Mouse (Mus musculus) midbrain, postnatal 0 days (tissue): ENCODE data around the gene Cdca3. TPM values are rescaled to one million over a fixed set of nuclear protein-coding genes. Genes with fewer than 3 reads are reported as not detected.

Source experiments
- ATAC-seq: fragments of 200-750 bp; cut with Nextera tagmentation; 2 replicates; pipeline ENCODE4 v1.8.0; 2017; ENCODE audit warnings: moderate number of reproducible peaks, mild to moderate bottlenecking, moderate TSS enrichment, moderate library complexity; ENCODE audit not compliant: low FRiP score
- DNase-seq: peaks from one replicate; pipeline ENCODE4 v3.0.0-alpha.2; 2015; ENCODE audit warnings: low spot score
- H3K27ac ChIP-seq: fragments of 300-500 bp; sonication (generic); 2 replicates; pipeline ENCODE4 v1.5.1; 2014; ENCODE audit warnings: low read depth, mild to moderate bottlenecking, low read length, mixed read lengths
- H3K27me3 ChIP-seq: fragments of 300-500 bp; sonication (generic); 2 replicates; pipeline ENCODE4 v1.6.1; 2014; ENCODE audit warnings: low read length, control low read depth, mixed read lengths; ENCODE audit not compliant: insufficient read depth
- H3K36me3 ChIP-seq: fragments of 300-500 bp; sonication (generic); 2 replicates; pipeline ENCODE4 v1.6.1; 2014; ENCODE audit warnings: low read length, control low read depth, mixed read lengths; ENCODE audit not compliant: insufficient read depth
- H3K4me1 ChIP-seq: fragments of 300-500 bp; sonication (generic); 2 replicates; pipeline ENCODE4 v1.6.1; 2014; ENCODE audit warnings: mild to moderate bottlenecking, control low read depth, antibody characterized with exemption, low read length, mixed read lengths; ENCODE audit not compliant: insufficient read depth
- H3K4me2 ChIP-seq: fragments of 300-500 bp; sonication (generic); 2 replicates; pipeline ENCODE4 v1.6.1; 2014; ENCODE audit warnings: low read depth, mild to moderate bottlenecking, low read length, mixed read lengths; ENCODE audit not compliant: poor library complexity, severe bottlenecking
- H3K4me3 ChIP-seq: fragments of 300-500 bp; sonication (generic); 2 replicates; pipeline ENCODE4 v1.5.1; 2014; ENCODE audit warnings: low read depth, mild to moderate bottlenecking, low read length, moderate library complexity
- H3K9ac ChIP-seq: fragments of 300-500 bp; sonication (generic); replicated peaks from 2 replicates; pipeline ENCODE4 v1.6.1; 2014; ENCODE audit warnings: mild to moderate bottlenecking, low read length, moderate library complexity, mixed read lengths; ENCODE audit not compliant: poor library complexity, severe bottlenecking
- H3K9me3 ChIP-seq: fragments of 300-500 bp; sonication (generic); 2 replicates; pipeline ENCODE4 v1.6.1; 2016; ENCODE audit warnings: low read length, control low read depth
- CTCF ChIP-seq: IDR thresholded peaks from 2 replicates; pipeline ENCODE4 v1.5.1; 2016; ENCODE audit warnings: antibody characterized with exemption, mild to moderate bottlenecking
- WGBS: fragments of 180-500 bp; shearing (Covaris S2); extraction: QIAGEN DNeasy Blood & Tissue Kit; methylation state at CpG from one replicate; pipeline ENCODE4 v1.1.7; 2014; 5-methylcytosine and 5-hydroxymethylcytosine counted together
- polyA plus RNA-seq: library from polyadenylated mRNA; unstranded; fragments of >200 nt; fragmentation: Nextera tagmentation; extraction: Ambion mirVana; gene quantifications from 2 replicates; pipeline ENCODE4 v1.2.1, GENCODE M21; 2015
- total RNA-seq: library from RNA; depleted of rRNA; stranded (reverse); fragments of >200 nt; gene quantifications from 2 replicates; pipeline ENCODE4 v1.2.3, GENCODE M21; 2014

Cdca3 gene
- total and polyA plus RNA-seq, 2 experiments from 2014 or later = 16.0 to 16.7 TPM

DNA sequence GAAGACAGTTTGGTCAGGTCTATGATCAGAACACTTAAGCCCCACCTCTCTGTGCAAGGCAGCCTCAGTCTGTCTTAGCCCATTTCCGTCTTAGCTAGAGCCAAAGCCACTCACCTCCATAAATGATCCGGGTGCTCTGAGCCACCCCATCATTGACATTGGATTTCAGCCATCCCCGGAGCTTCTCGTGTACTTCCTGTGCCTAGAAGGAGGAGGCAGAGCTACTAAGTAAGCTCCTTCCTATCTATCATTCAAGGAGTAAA lies 18.0 kb upstream of the Cdca3 start:
- peaks cover 19% of the 10 kb centered on the region; the same call in 1 of the 2 replicates for H3K36me3 ChIP-seq
- no peak overlapping the region for H3K27ac ChIP-seq
- H3K4me3 ChIP-seq = no peak overlapping the region
- no peaks in the 10 kb centered on the region for H3K27me3 ChIP-seq
- H3K9me3 ChIP-seq = no peaks in the 10 kb centered on the region
- no peak for TF ChIP-seq CTCF
- ATAC-seq = no peak
- WGBS = 88% methylated on average over 4 of the region's 4 CpGs
- H3K9ac ChIP-seq = no peak overlapping the region
- no peak for DNase-seq
- no peak overlapping the region for H3K4me2 ChIP-seq
- peaks cover 14% of the 10 kb centered on the region for H3K4me1 ChIP-seq

DNA sequence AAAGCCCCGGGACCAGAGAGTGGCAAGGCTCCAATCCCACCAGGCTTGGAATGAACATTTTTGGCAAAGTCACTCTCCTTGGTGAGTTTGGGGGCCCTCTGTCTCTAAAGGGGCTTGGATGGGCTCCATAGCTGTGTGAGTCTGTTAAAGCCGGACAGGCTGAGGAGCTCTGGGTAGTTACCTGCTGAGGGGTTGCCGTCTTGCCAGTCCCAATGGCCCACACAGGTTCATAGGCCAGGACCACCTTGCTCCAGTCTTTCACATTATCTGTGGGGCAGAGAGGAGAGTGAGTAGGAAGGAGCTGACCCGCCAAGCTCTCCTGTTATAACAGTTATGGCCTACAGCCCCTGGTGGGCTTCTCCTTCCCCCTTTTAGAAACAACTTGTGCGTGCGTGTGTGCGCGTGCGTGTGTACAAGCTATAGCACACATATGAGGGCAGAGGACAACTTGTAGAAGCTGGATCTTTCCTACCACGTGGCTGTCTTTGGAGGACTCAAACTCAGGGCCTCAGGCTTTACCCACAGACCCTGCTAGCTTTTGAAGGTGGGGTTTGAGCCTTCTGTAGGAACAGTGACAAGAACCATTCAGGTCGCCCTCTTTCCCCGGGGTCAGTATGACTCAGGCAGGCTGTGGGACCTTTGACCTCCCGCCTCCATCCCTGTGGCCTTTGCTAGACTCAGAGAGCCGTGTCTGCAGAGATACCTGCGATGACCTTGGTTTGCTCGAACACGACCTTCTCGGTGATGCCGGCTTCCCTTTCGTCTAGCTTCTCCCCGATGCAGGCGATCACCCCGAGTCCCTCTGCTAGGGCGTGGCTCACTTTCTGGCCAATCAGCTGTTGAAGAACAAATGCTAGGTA lies 17.4 kb upstream of the Cdca3 start:
- peak overlapping the region; percentile 87 for H3K4me2 ChIP-seq
- no peaks in the 10 kb centered on the region for H3K27me3 ChIP-seq
- H3K4me1 ChIP-seq = peaks cover 14% of the 10 kb centered on the region
- peak overlapping the region; percentile 61; the same call in 1 of the 2 replicates for H3K4me3 ChIP-seq
- no peak for DNase-seq
- TF ChIP-seq CTCF = no peak
- no peak overlapping the region for H3K9ac ChIP-seq
- no peak for ATAC-seq
- no peaks in the 10 kb centered on the region for H3K9me3 ChIP-seq
- H3K36me3 ChIP-seq = peaks cover 25% of the 10 kb centered on the region; the same call in 1 of the 2 replicates
- WGBS = 88% methylated on average over 24 of the region's 24 CpGs
- H3K27ac ChIP-seq = no peak overlapping the region

DNA sequence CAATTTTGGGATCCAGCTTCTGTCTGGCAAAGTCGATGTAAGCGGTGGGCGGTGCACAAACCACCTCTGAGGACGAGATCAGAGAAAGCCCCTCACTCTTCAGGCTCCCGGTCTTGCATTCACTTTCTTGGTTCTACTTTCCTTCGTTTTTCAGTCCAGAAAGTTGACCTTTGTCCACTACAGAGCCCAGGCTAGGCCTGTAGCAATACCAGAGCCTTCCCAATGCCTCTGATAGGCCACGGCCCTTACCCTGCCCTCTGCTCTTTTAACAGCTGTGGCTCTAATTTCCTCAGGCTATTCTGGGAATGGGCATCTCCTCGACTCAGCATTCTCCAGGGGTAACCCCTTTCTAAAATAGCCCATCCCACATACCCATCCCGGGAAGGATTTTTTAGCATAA lies 16.5 kb upstream of the Cdca3 start:
- Histone ChIP-seq H3K27me3 (no peaks in the 10 kb centered on the region), H3K4me3 (peak overlapping the region; percentile 61), H3K36me3 (peaks cover 34% of the 10 kb centered on the region), H3K9ac (peak overlapping the region; percentile 71), H3K4me1 (peaks cover 14% of the 10 kb centered on the region), H3K27ac (peak overlapping the region; percentile 74), H3K4me2 (peak overlapping the region; percentile 87), H3K9me3 (no peaks in the 10 kb centered on the region)
- TF ChIP-seq CTCF = no peak
- no peak for DNase-seq
- no peak for ATAC-seq
- WGBS = 17% methylated on average over 9 of the region's 9 CpGs

DNA sequence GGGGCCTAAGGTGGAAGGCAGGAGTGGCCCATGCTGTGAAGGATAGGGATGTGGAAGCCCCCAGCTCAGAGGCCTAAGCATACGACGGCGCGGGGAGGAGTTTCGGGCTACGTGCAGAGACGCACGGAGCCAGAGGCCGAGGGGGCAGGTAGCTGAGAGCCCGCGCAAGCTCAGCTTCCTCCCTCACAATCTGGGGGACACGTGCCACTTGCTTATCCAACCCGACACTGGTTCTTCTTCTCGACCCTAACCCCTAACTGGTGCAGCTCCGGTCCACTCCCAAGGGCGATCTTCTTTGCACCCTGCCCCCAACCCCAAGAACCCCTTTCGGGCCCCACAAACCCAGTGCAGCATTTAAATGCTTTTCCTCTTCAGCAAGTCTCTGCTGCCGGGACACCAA lies 15.9 kb upstream of the Cdca3 start:
- peak; percentile 79 for ATAC-seq
- H3K27ac ChIP-seq = peak overlapping the region; percentile 74
- H3K4me3 ChIP-seq = peak overlapping the region; percentile 61
- H3K9ac ChIP-seq = peak overlapping the region; percentile 71
- WGBS = 0% methylated on average over 18 of the region's 18 CpGs
- no peaks in the 10 kb centered on the region for H3K9me3 ChIP-seq
- TF ChIP-seq CTCF = no peak
- peak; percentile 84 for DNase-seq
- H3K27me3 ChIP-seq = no peaks in the 10 kb centered on the region
- H3K4me1 ChIP-seq = peaks cover 14% of the 10 kb centered on the region
- peaks cover 41% of the 10 kb centered on the region for H3K36me3 ChIP-seq
- H3K4me2 ChIP-seq = peak overlapping the region; percentile 87

DNA sequence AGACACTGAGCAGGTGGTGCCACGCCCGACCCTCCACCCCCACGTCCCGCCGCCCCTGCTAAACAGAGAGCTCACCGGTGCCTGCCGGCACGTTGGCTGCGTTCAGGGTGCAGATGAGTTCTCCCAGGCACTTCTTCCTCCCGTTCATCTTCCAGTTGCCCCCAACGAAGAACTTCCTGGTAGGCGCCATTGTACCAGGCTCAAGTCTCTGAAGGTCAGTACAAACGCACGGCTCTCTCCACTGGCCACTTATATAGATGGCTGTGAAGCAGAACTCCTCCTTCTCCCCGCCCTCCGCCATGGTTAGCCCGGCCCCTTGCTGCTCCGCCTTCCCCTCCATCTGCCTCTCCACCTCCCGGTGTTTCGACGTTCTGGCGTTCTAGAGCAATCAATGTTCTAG lies 15.4 kb upstream of the Cdca3 start, which contains the start of gene Tpi1:
TSS of gene Tpi1 (minus strand) at position 364 of the 400 bp plus-strand sequence.
- DNase-seq (peak; percentile 93), ATAC-seq (peak; percentile 83)
- peak within 1 kb of the TSS; percentile 61 for H3K4me3 ChIP-seq
- under 1% methylated on average over 22 of the region's 22 CpGs for WGBS
- no peak for TF ChIP-seq CTCF
- H3K4me2 ChIP-seq = peak within 1 kb of the TSS; percentile 87
- H3K9me3 ChIP-seq = no peaks in the 10 kb centered on the region
- peak within 1 kb of the TSS; percentile 74 for H3K27ac ChIP-seq
- peaks cover 14% of the 10 kb centered on the region for H3K4me1 ChIP-seq
- peak within 1 kb of the TSS; percentile 71 for H3K9ac ChIP-seq
- no peaks in the 10 kb centered on the region for H3K27me3 ChIP-seq
- peaks cover 43% of the 10 kb centered on the region for H3K36me3 ChIP-seq

DNA sequence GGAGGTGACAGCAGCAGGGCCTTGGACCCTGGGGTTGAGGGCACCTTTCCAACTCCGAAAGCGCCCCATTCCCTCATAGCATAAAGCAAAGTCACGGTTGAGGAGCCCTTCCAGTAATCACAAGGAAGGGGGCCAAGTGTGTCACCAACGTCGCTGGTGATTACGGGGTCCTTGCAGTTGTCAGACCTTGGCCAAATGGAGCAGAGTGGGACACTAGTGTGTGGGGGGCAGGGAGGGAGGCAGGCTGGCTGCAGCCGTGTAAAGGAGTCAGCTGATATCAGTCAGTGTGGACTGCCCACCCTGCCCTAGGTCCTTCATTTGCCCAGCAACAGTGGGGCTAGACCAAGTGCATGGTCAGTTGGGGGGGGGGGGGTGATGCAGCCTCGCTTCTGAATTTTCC lies 14.9 kb upstream of the Cdca3 start:
- Histone ChIP-seq H3K9me3 (no peaks in the 10 kb centered on the region), H3K9ac (no peak overlapping the region), H3K36me3 (peaks cover 47% of the 10 kb centered on the region), H3K27ac (peak overlapping the region; percentile 74; the same call in 1 of the 2 replicates), H3K4me1 (peaks cover 14% of the 10 kb centered on the region), H3K27me3 (no peaks in the 10 kb centered on the region), H3K4me2 (peak overlapping the region; percentile 87), H3K4me3 (peak overlapping the region; percentile 61)
- DNase-seq (peak; percentile 32), ATAC-seq (peak; percentile 35)
- WGBS = 39% methylated on average over 8 of the region's 8 CpGs
- no peak for TF ChIP-seq CTCF
